Mouse (Mus musculus): Measurements from ENCODE around the gene Aip. TPM values are rescaled to one million over a fixed set of nuclear protein-coding genes. Genes with fewer than 3 reads are reported as not detected.
"Not testable (repeated sequence)": the region's sequence is repeated elsewhere in the genome, so short reads cannot be mapped to it uniquely, and the experiment has no call there.

The Aip gene
- polyA plus RNA-seq, 1 experiment from 2014 or later = 68.3 TPM

- 86% methylated on average over 1 of the region's 1 CpGs for WGBS
- Histone ChIP-seq H3K4me2 (ENCODE audit: low read depth, low read length) (no peak overlapping the region), H3K36me3 (replicated peaks; ENCODE audit: control insufficient read depth, insufficient read depth, low read depth, low read length) (no peaks in the 10 kb centered on the region), H3K27me3 (ENCODE audit: control insufficient read depth, insufficient read depth, low read length) (no peaks in the 10 kb centered on the region), H3K27ac (replicated peaks; ENCODE audit: low read depth, low read length) (no peak overlapping the region), H3K4me3 (ENCODE audit: low read depth, low read length) (no peak overlapping the region), H3K4me1 (ENCODE audit: control insufficient read depth, insufficient read depth, low read length) (no peaks in the 10 kb centered on the region), H3K9ac (replicated peaks; ENCODE audit: low read length) (no peak overlapping the region), H3K9me3 (replicated peaks; ENCODE audit: control insufficient read depth, low read length) (no peaks in the 10 kb centered on the region)
- ATAC-seq (replicated peaks; ENCODE audit: insufficient number of reproducible peaks, low FRiP score, low TSS enrichment, low read depth) (no peak), DNase-seq (ENCODE audit: low spot score) (no peak)
Observed at GRCm38 (mm10) chr19:4079594-4079993, 46.1 kb downstream of the Aip start.

- H3K4me3 ChIP-seq (ENCODE audit: low read depth, low read length) = no peak overlapping the region
- no peaks in the 10 kb centered on the region for H3K4me1 ChIP-seq (ENCODE audit: control insufficient read depth, insufficient read depth, low read length)
- no peak overlapping the region for H3K4me2 ChIP-seq (ENCODE audit: low read depth, low read length)
- H3K9ac ChIP-seq (replicated peaks; ENCODE audit: low read length) = no peak overlapping the region
- no peak for DNase-seq (ENCODE audit: low spot score)
- no peaks in the 10 kb centered on the region for H3K27me3 ChIP-seq (ENCODE audit: control insufficient read depth, insufficient read depth, low read length)
- H3K27ac ChIP-seq (replicated peaks; ENCODE audit: low read depth, low read length) = no peak overlapping the region
- 83% methylated on average over 1 of the region's 1 CpGs for WGBS
- ATAC-seq (replicated peaks; ENCODE audit: insufficient number of reproducible peaks, low FRiP score, low TSS enrichment, low read depth) = no peak
- no peaks in the 10 kb centered on the region for H3K36me3 ChIP-seq (replicated peaks; ENCODE audit: control insufficient read depth, insufficient read depth, low read depth, low read length)
- H3K9me3 ChIP-seq (replicated peaks; ENCODE audit: control insufficient read depth, low read length) = no peaks in the 10 kb centered on the region
Observed at GRCm38 (mm10) chr19:4075531-4075930, 50.1 kb downstream of the Aip start.

GRCm38 (mm10) chr19:4072706-4073424 lies 52.8 kb downstream of the Aip start:
- DNase-seq (ENCODE audit: low spot score) (no peak), ATAC-seq (replicated peaks; ENCODE audit: insufficient number of reproducible peaks, low FRiP score, low TSS enrichment, low read depth) (no peak)
- no peaks in the 10 kb centered on the region for H3K36me3 ChIP-seq (replicated peaks; ENCODE audit: control insufficient read depth, insufficient read depth, low read depth, low read length)
- H3K4me2 ChIP-seq (ENCODE audit: low read depth, low read length) = no peak overlapping the region
- no peaks in the 10 kb centered on the region for H3K9me3 ChIP-seq (replicated peaks; ENCODE audit: control insufficient read depth, low read length)
- WGBS = 77% methylated on average over 6 of the region's 6 CpGs
- H3K4me3 ChIP-seq (ENCODE audit: low read depth, low read length) = no peak overlapping the region
- no peaks in the 10 kb centered on the region for H3K27me3 ChIP-seq (ENCODE audit: control insufficient read depth, insufficient read depth, low read length)
- H3K9ac ChIP-seq (replicated peaks; ENCODE audit: low read length) = no peak overlapping the region
- no peak overlapping the region for H3K27ac ChIP-seq (replicated peaks; ENCODE audit: low read depth, low read length)
- no peaks in the 10 kb centered on the region for H3K4me1 ChIP-seq (ENCODE audit: control insufficient read depth, insufficient read depth, low read length)

GRCm38 (mm10) chr19:4071406-4071805 lies 54.3 kb downstream of the Aip start:
- no peak for ATAC-seq (replicated peaks; ENCODE audit: insufficient number of reproducible peaks, low FRiP score, low TSS enrichment, low read depth)
- DNase-seq (ENCODE audit: low spot score) = no peak
- WGBS = 92% methylated on average over 6 of the region's 6 CpGs
- H3K4me1 ChIP-seq (ENCODE audit: control insufficient read depth, insufficient read depth, low read length) = no peaks in the 10 kb centered on the region
- H3K4me3 ChIP-seq (ENCODE audit: low read depth, low read length) = no peak overlapping the region
- H3K9me3 ChIP-seq (replicated peaks; ENCODE audit: control insufficient read depth, low read length) = no peaks in the 10 kb centered on the region
- no peak overlapping the region for H3K4me2 ChIP-seq (ENCODE audit: low read depth, low read length)
- H3K27ac ChIP-seq (replicated peaks; ENCODE audit: low read depth, low read length) = no peak overlapping the region
- no peak overlapping the region for H3K9ac ChIP-seq (replicated peaks; ENCODE audit: low read length)
- H3K36me3 ChIP-seq (replicated peaks; ENCODE audit: control insufficient read depth, insufficient read depth, low read depth, low read length) = no peaks in the 10 kb centered on the region
- H3K27me3 ChIP-seq (ENCODE audit: control insufficient read depth, insufficient read depth, low read length) = no peaks in the 10 kb centered on the region

GRCm38 (mm10) chr19:4070756-4071155 lies 54.9 kb downstream of the Aip start:
- no peak overlapping the region for H3K27ac ChIP-seq (replicated peaks; ENCODE audit: low read depth, low read length)
- no peaks in the 10 kb centered on the region for H3K4me1 ChIP-seq (ENCODE audit: control insufficient read depth, insufficient read depth, low read length)
- no peak overlapping the region for H3K4me2 ChIP-seq (ENCODE audit: low read depth, low read length)
- DNase-seq (ENCODE audit: low spot score) = no peak
- WGBS = 72% methylated on average over 8 of the region's 8 CpGs
- H3K4me3 ChIP-seq (ENCODE audit: low read depth, low read length) = no peak overlapping the region
- no peaks in the 10 kb centered on the region for H3K36me3 ChIP-seq (replicated peaks; ENCODE audit: control insufficient read depth, insufficient read depth, low read depth, low read length)
- H3K27me3 ChIP-seq (ENCODE audit: control insufficient read depth, insufficient read depth, low read length) = no peaks in the 10 kb centered on the region
- no peak for ATAC-seq (replicated peaks; ENCODE audit: insufficient number of reproducible peaks, low FRiP score, low TSS enrichment, low read depth)
- no peak overlapping the region for H3K9ac ChIP-seq (replicated peaks; ENCODE audit: low read length)
- no peaks in the 10 kb centered on the region for H3K9me3 ChIP-seq (replicated peaks; ENCODE audit: control insufficient read depth, low read length)

GRCm38 (mm10) chr19:4070311-4070710 lies 55.3 kb downstream of the Aip start:
- 72% methylated on average over 15 of the region's 15 CpGs for WGBS
- Histone ChIP-seq H3K9me3 (replicated peaks; ENCODE audit: control insufficient read depth, low read length) (no peaks in the 10 kb centered on the region), H3K4me3 (ENCODE audit: low read depth, low read length) (no peak overlapping the region), H3K4me2 (ENCODE audit: low read depth, low read length) (no peak overlapping the region), H3K27me3 (ENCODE audit: control insufficient read depth, insufficient read depth, low read length) (no peaks in the 10 kb centered on the region), H3K27ac (replicated peaks; ENCODE audit: low read depth, low read length) (no peak overlapping the region), H3K4me1 (ENCODE audit: control insufficient read depth, insufficient read depth, low read length) (no peaks in the 10 kb centered on the region), H3K36me3 (replicated peaks; ENCODE audit: control insufficient read depth, insufficient read depth, low read depth, low read length) (no peaks in the 10 kb centered on the region), H3K9ac (replicated peaks; ENCODE audit: low read length) (no peak overlapping the region)
- ATAC-seq (replicated peaks; ENCODE audit: insufficient number of reproducible peaks, low FRiP score, low TSS enrichment, low read depth) = no peak
- no peak for DNase-seq (ENCODE audit: low spot score)

GRCm38 (mm10) chr19:4068717-4069410 lies 56.8 kb downstream of the Aip start:
- no peak overlapping the region for H3K4me2 ChIP-seq (ENCODE audit: low read depth, low read length)
- DNase-seq (ENCODE audit: low spot score) (no peak), ATAC-seq (replicated peaks; ENCODE audit: insufficient number of reproducible peaks, low FRiP score, low TSS enrichment, low read depth) (no peak)
- no peak overlapping the region for H3K9ac ChIP-seq (replicated peaks; ENCODE audit: low read length)
- no peaks in the 10 kb centered on the region for H3K9me3 ChIP-seq (replicated peaks; ENCODE audit: control insufficient read depth, low read length)
- H3K4me1 ChIP-seq (ENCODE audit: control insufficient read depth, insufficient read depth, low read length) = no peaks in the 10 kb centered on the region
- 68% methylated on average over 15 of the region's 15 CpGs for WGBS
- no peak overlapping the region for H3K4me3 ChIP-seq (ENCODE audit: low read depth, low read length)
- H3K27me3 ChIP-seq (ENCODE audit: control insufficient read depth, insufficient read depth, low read length) = no peaks in the 10 kb centered on the region
- H3K36me3 ChIP-seq (replicated peaks; ENCODE audit: control insufficient read depth, insufficient read depth, low read depth, low read length) = no peaks in the 10 kb centered on the region
- H3K27ac ChIP-seq (replicated peaks; ENCODE audit: low read depth, low read length) = no peak overlapping the region

- not testable (repeated sequence) for ATAC-seq (replicated peaks; ENCODE audit: insufficient number of reproducible peaks, low FRiP score, low TSS enrichment, low read depth)
Observed at GRCm38 (mm10) chr19:4068242-4068641, 57.4 kb downstream of the Aip start.

More at GRCm38 (mm10) chr19:4068242-4068641, 57.4 kb downstream of the Aip start:
- H3K4me1 ChIP-seq (ENCODE audit: control insufficient read depth, insufficient read depth, low read length); H3K4me2 ChIP-seq (ENCODE audit: low read depth, low read length); H3K9ac ChIP-seq (replicated peaks; ENCODE audit: low read length); H3K4me3 ChIP-seq (ENCODE audit: low read depth, low read length); H3K27me3 ChIP-seq (ENCODE audit: control insufficient read depth, insufficient read depth, low read length); DNase-seq (ENCODE audit: low spot score); H3K27ac ChIP-seq (replicated peaks; ENCODE audit: low read depth, low read length); H3K36me3 ChIP-seq (replicated peaks; ENCODE audit: control insufficient read depth, insufficient read depth, low read depth, low read length); H3K9me3 ChIP-seq (replicated peaks; ENCODE audit: control insufficient read depth, low read length): not testable (repeated sequence)
- 91% methylated on average over 2 of the region's 2 CpGs for WGBS
